Mouse (Mus musculus) embryo, embryonic 10 days (tissue): ENCODE results near the gene Gm19935.

Source experiments
- DNase-seq: peaks from one replicate; pipeline ENCODE4 v3.0.0-alpha.2; 2015; ENCODE audit warnings: low spot score

Gm19935 gene

GRCm38 (mm10) chr8:90829825-90830224 lies 12.6 kb upstream of the Gm19935 start:
- DNase-seq = no peak

GRCm38 (mm10) chr8:90828987-90829740 lies 12.0 kb upstream of the Gm19935 start:
- peak; percentile 45 for DNase-seq

- DNase-seq = peak; percentile 96
Observed at GRCm38 (mm10) chr8:90828181-90828986, 11.2 kb upstream of the Gm19935 start, which contains the start of gene Chd9. TSS of gene Chd9 (plus strand) at chr8:90828352.

- DNase-seq = no peak
Observed at GRCm38 (mm10) chr8:90825459-90825871, 8.3 kb upstream of the Gm19935 start.

GRCm38 (mm10) chr8:90822443-90822842 lies 5.2 kb upstream of the Gm19935 start:
- peak; percentile 47 for DNase-seq

GRCm38 (mm10) chr8:90820321-90820696 lies 3.1 kb upstream of the Gm19935 start:
- DNase-seq = no peak

- DNase-seq = no peak
Observed at GRCm38 (mm10) chr8:90819561-90820320, 2.5 kb upstream of the Gm19935 start.

GRCm38 (mm10) chr8:90816061-90816882 lies 921 bp downstream of the Gm19935 start:
- no peak for DNase-seq

GRCm38 (mm10) chr8:90813602-90814320 lies 3.4 kb downstream of the Gm19935 start:
- DNase-seq = no peak

- DNase-seq = no peak
Observed at GRCm38 (mm10) chr8:90799473-90799872, 17.7 kb downstream of the Gm19935 start.

- DNase-seq = peak; percentile 86
Observed at GRCm38 (mm10) chr8:90794990-90795861, 22.0 kb downstream of the Gm19935 start.

- peak; percentile 91 for DNase-seq
Observed at GRCm38 (mm10) chr8:90793710-90794109, 23.5 kb downstream of the Gm19935 start.

GRCm38 (mm10) chr8:90791616-90792015 lies 25.6 kb downstream of the Gm19935 start:
- no peak for DNase-seq

GRCm38 (mm10) chr8:90769791-90770190 lies 47.4 kb downstream of the Gm19935 start:
- no peak for DNase-seq
